Mouse (Mus musculus) brain, embryonic 14.5 days (tissue): Measurements from ENCODE around the gene Vmn2r5. TPM values are rescaled to one million over a fixed set of nuclear protein-coding genes. Genes with fewer than 3 reads are reported as not detected.
"Not testable (repeated sequence)": the region's sequence is repeated elsewhere in the genome, so short reads cannot be mapped to it uniquely, and the experiment has no call there.

Experiments
- DNase-seq: peaks from one replicate; pipeline ENCODE4 v3.0.0-alpha.2; 2011; ENCODE audit warnings: low read depth
- polyA plus RNA-seq: library from polyadenylated mRNA; depleted of rRNA; stranded (reverse); fragments of >200 nt; gene quantifications from 2 replicates; pipeline ENCODE4 v1.2.3, GENCODE M21; 2012; rRNA removed

Vmn2r5 gene
- not detected in 2 replicates for polyA plus RNA-seq

DNA sequence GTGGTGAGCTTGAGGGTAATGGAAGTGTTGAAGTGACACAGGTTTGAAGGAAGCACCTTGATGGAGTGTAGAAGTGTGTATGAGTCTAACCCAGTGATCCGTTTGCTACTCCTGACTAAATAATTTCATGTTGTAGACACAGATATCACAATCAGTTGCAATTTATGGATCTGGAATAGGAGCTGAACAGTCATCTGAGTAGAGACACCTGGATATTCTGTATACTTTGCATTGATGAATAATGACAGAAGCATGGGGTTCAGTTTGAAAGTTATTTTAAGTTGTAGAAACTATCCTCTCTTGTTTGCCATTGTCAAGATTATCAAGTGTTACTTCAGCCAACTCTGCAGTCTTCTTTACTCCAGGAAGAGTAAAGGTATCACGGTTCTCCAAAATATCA is at the start of gene Vmn2r5:
Gene Vmn2r5 (minus strand): TSS at position 101 of the 400 bp plus-strand sequence.
- DNase-seq = not testable (repeated sequence)

- DNase-seq = not testable (repeated sequence)
Measured at GRCm38 (mm10) chr3:64523585-64523984, 13.9 kb upstream of the Vmn2r5 start.

Other genes with a start within 250 kb of the Vmn2r5 start
- gene Vmn2r3, start 220.1 kb downstream of the Vmn2r5 start, polyA plus RNA-seq = not detected in 2 replicates
- not detected in 2 replicates for gene Vmn2r4, start 94.5 kb downstream of the Vmn2r5 start, polyA plus RNA-seq
- gene Vmn2r6, start 56.0 kb upstream of the Vmn2r5 start, polyA plus RNA-seq = not detected in 2 replicates